Mouse (Mus musculus) midbrain, embryonic 16.5 days (tissue): ENCODE measurements around the gene Tulp2. TPM values are rescaled to one million over a fixed set of nuclear protein-coding genes. Genes with fewer than 3 reads are reported as not detected.

Experiments used
- ATAC-seq: fragments of 200-750 bp; cut with Nextera tagmentation; 2 replicates; pipeline ENCODE4 v1.8.0; 2017; ENCODE audit warnings: moderate TSS enrichment
- H3K27ac ChIP-seq: fragments of 300-500 bp; sonication (generic); 2 replicates; pipeline ENCODE4 v1.5.1; 2014; ENCODE audit warnings: mild to moderate bottlenecking, low read length, mixed read lengths
- H3K27me3 ChIP-seq: fragments of 300-500 bp; sonication (generic); 2 replicates; pipeline ENCODE4 v1.6.1; 2014; ENCODE audit warnings: low read depth, low read length, mixed read lengths; ENCODE audit not compliant: control insufficient read depth, insufficient read depth
- H3K36me3 ChIP-seq: fragments of 300-500 bp; sonication (generic); 2 replicates; pipeline ENCODE4 v1.6.1; 2014; ENCODE audit warnings: mild to moderate bottlenecking, low read length, moderate library complexity, mixed read lengths; ENCODE audit not compliant: control insufficient read depth, insufficient read depth
- H3K4me1 ChIP-seq: fragments of 300-500 bp; sonication (generic); 2 replicates; pipeline ENCODE4 v1.6.1; 2014; ENCODE audit warnings: mild to moderate bottlenecking, low read length, mixed read lengths; ENCODE audit not compliant: control insufficient read depth, insufficient read depth
- H3K4me2 ChIP-seq: fragments of 300-500 bp; sonication (generic); 2 replicates; pipeline ENCODE4 v1.6.1; 2014; ENCODE audit warnings: mild to moderate bottlenecking, low read length, mixed read lengths
- H3K4me3 ChIP-seq: fragments of 300-500 bp; sonication (generic); 2 replicates; pipeline ENCODE4 v1.5.1; 2014; ENCODE audit warnings: low read depth, mild to moderate bottlenecking, low read length, moderate library complexity, mixed read lengths
- H3K9ac ChIP-seq: fragments of 300-500 bp; sonication (generic); 2 replicates; pipeline ENCODE4 v1.6.1; 2014; ENCODE audit warnings: low read depth, low read length, mixed read lengths
- H3K9me3 ChIP-seq: fragments of 300-500 bp; sonication (generic); replicated peaks from 2 replicates; pipeline ENCODE4 v1.6.1; 2014; ENCODE audit warnings: mild to moderate bottlenecking, low read length, mixed read lengths; ENCODE audit not compliant: control insufficient read depth, poor library complexity, severe bottlenecking
- whole genome bisulfite sequencing: fragments of 180-500 bp; shearing (Covaris S2); extraction: QIAGEN DNeasy Blood & Tissue Kit; methylation state at CpG from one replicate; pipeline ENCODE4 v1.1.7; 2014; 5-methylcytosine and 5-hydroxymethylcytosine counted together
- polyA plus RNA-seq: library from polyadenylated mRNA; unstranded; fragments of >200 nt; fragmentation: Nextera tagmentation; extraction: Ambion mirVana; gene quantifications from 2 replicates; pipeline ENCODE4 v1.2.1, GENCODE M21; 2015

The Tulp2 gene
- polyA plus RNA-seq, 1 experiment from 2014 or later = 0.15 TPM

DNA sequence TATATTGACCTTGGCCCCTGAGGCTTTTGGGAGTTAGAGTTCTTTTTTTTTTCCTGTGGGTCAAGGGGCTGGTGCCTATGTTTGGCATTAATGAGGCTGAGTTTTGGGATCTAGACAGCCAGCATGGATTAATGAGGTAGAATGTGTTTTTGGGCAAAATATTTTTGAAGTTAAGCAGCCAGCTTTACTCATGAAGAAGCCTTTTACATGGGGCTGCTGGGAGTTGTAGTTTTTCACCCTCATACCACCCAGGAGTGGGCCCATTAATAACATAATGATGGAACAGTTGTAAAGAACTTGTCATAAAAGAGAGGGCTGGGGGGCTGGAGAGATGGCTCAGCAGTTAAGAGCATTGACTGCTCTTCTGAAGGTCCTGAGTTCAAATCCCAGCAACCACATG lies 35.1 kb upstream of the Tulp2 start:
- H3K4me3 ChIP-seq = no peak overlapping the region
- no peak overlapping the region for H3K9ac ChIP-seq
- no peak for ATAC-seq
- no peak overlapping the region for H3K4me2 ChIP-seq
- peaks cover 7% of the 10 kb centered on the region; the same call in 1 of the 2 replicates for H3K36me3 ChIP-seq
- H3K27me3 ChIP-seq = no peaks in the 10 kb centered on the region
- no peak overlapping the region for H3K27ac ChIP-seq
- H3K4me1 ChIP-seq = no peaks in the 10 kb centered on the region
- H3K9me3 ChIP-seq = no peaks in the 10 kb centered on the region

DNA sequence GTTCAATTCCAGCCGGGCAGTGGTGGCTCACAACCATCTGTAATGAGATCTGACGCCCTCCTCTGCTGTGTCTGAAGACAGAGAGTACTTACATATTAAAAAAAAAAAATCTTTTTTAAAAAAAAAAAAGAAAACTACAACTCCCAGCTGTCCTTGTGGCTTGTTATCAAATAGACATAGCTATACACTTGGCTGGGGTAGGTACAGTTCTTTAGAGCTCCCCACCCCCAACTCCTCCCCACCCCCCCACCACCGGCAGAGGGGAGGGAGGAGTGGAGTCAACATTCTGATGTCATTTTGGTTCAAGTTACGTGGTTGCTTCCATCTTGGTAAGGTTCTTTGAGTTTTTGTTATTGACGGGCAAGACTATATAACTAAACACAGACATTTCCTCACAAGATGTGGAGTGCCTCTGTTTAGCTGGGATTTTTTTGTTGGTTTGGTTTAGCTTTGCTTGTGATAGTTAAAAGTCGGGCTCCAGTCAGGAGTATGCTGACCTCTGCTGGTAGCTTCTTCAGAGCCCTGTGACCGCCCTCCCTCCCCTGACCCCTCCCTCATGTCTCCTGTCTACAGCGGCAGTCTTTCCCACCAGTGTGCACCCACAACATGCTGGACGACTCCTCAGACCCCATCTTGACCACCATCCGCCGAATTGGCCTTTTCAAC lies 34.2 kb upstream of the Tulp2 start:
- Histone ChIP-seq H3K27ac (no peak overlapping the region), H3K4me1 (no peaks in the 10 kb centered on the region), H3K9me3 (no peaks in the 10 kb centered on the region), H3K4me3 (no peak overlapping the region), H3K9ac (no peak overlapping the region), H3K4me2 (no peak overlapping the region), H3K27me3 (no peaks in the 10 kb centered on the region), H3K36me3 (peaks cover 7% of the 10 kb centered on the region; the same call in 1 of the 2 replicates)
- 0 out of 2 replicates have a peak, but pooled peaks have one; percentile 8 for ATAC-seq
- 43% methylated on average over 11 of the region's 11 CpGs for WGBS

GRCm38 (mm10) chr7:45449974-45450373 lies 31.7 kb upstream of the Tulp2 start:
- H3K27ac ChIP-seq = no peak overlapping the region
- no peak overlapping the region for H3K4me3 ChIP-seq
- no peak overlapping the region for H3K9ac ChIP-seq
- no peaks in the 10 kb centered on the region for H3K27me3 ChIP-seq
- no peaks in the 10 kb centered on the region for H3K4me1 ChIP-seq
- 100% methylated on average over 1 of the region's 1 CpGs for WGBS
- H3K9me3 ChIP-seq = no peaks in the 10 kb centered on the region
- peaks cover 13% of the 10 kb centered on the region; the same call in 1 of the 2 replicates for H3K36me3 ChIP-seq
- no peak for ATAC-seq
- no peak overlapping the region for H3K4me2 ChIP-seq

DNA sequence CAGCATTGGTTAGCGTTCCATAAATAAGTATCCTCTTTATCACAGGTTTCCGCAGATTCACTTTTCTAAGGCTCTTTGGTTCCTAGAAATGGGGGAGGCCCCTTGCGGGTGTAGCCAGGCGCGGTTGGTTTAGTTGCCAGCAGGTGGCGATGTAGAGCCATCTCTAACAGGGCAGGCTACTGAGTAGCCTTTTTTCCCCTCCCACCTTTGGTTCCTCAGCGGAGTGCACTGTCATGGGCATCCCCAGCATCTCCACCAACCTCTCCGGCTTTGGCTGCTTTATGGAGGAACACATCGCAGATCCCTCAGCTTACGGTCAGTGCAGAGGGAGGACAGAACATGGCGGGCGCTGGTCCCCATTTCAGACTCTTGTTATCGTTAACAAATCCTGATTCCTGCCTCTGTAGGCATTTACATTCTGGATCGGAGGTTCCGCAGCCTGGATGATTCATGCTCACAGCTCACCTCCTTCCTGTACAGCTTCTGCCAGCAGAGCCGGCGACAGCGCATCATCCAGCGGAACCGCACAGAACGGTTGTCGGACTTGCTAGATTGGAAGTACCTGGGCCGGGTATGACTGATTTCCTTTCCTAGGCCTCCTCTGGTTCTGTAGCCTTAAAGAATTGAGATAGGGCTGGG lies 30.2 kb upstream of the Tulp2 start:
- H3K9me3 ChIP-seq = no peaks in the 10 kb centered on the region
- 52% methylated on average over 23 of the region's 23 CpGs for WGBS
- no peak overlapping the region for H3K4me3 ChIP-seq
- peak; percentile 73; the same call in 1 of the 2 replicates for ATAC-seq
- H3K36me3 ChIP-seq = peaks cover 14% of the 10 kb centered on the region
- H3K9ac ChIP-seq = no peak overlapping the region
- no peak overlapping the region for H3K4me2 ChIP-seq
- no peak overlapping the region for H3K27ac ChIP-seq
- H3K27me3 ChIP-seq = no peaks in the 10 kb centered on the region
- no peaks in the 10 kb centered on the region for H3K4me1 ChIP-seq

GRCm38 (mm10) chr7:45454971-45455370 lies 26.7 kb upstream of the Tulp2 start:
- no peaks in the 10 kb centered on the region for H3K9me3 ChIP-seq
- H3K4me3 ChIP-seq = no peak overlapping the region
- ATAC-seq = no peak
- H3K27me3 ChIP-seq = no peaks in the 10 kb centered on the region
- no peak overlapping the region for H3K4me2 ChIP-seq
- peaks cover 27% of the 10 kb centered on the region for H3K36me3 ChIP-seq
- no peak overlapping the region for H3K9ac ChIP-seq
- H3K4me1 ChIP-seq = peaks cover 17% of the 10 kb centered on the region
- WGBS = 90% methylated on average over 14 of the region's 15 CpGs
- H3K27ac ChIP-seq = no peak overlapping the region

GRCm38 (mm10) chr7:45455932-45456696 lies 25.6 kb upstream of the Tulp2 start:
- H3K36me3 ChIP-seq = peaks cover 26% of the 10 kb centered on the region
- no peak overlapping the region for H3K4me3 ChIP-seq
- H3K9ac ChIP-seq = no peak overlapping the region
- no peak overlapping the region for H3K4me2 ChIP-seq
- no peak overlapping the region for H3K27ac ChIP-seq
- ATAC-seq = no peak
- 76% methylated on average over 13 of the region's 13 CpGs for WGBS
- H3K4me1 ChIP-seq = peaks cover 29% of the 10 kb centered on the region
- no peaks in the 10 kb centered on the region for H3K9me3 ChIP-seq
- no peaks in the 10 kb centered on the region for H3K27me3 ChIP-seq

- Histone ChIP-seq H3K9me3 (no peaks in the 10 kb centered on the region), H3K36me3 (peaks cover 26% of the 10 kb centered on the region), H3K4me3 (peak overlapping the region; percentile 59), H3K4me2 (peak overlapping the region; percentile 76), H3K27ac (peak overlapping the region; percentile 64), H3K27me3 (no peaks in the 10 kb centered on the region), H3K4me1 (peaks cover 29% of the 10 kb centered on the region), H3K9ac (peak overlapping the region; percentile 88)
- 54% methylated on average over 9 of the region's 9 CpGs for WGBS
- no peak for ATAC-seq
These were observed 24.9 kb upstream of the Tulp2 start for GRCm38 (mm10) chr7:45456721-45457203.

- Histone ChIP-seq H3K4me3 (peak overlapping the region; percentile 59), H3K9ac (peak overlapping the region; percentile 88), H3K9me3 (no peaks in the 10 kb centered on the region), H3K27ac (peak overlapping the region; percentile 89), H3K4me1 (peaks cover 31% of the 10 kb centered on the region), H3K4me2 (peak overlapping the region; percentile 76), H3K27me3 (no peaks in the 10 kb centered on the region), H3K36me3 (peaks cover 28% of the 10 kb centered on the region)
- WGBS = 71% methylated on average over 9 of the region's 10 CpGs
- no peak for ATAC-seq
These were observed 24.2 kb upstream of the Tulp2 start for GRCm38 (mm10) chr7:45457204-45458060.
